Mouse (Mus musculus) cerebellum, adult 11-12 months (tissue): Measurements from ENCODE around the gene Ppp1r11.

ENCODE experiments used
- DNase-seq: peaks from one replicate; pipeline ENCODE4 v3.0.0; 2022

The Ppp1r11 gene

GRCm38 (mm10) chr17:36958884-36959283 is 7.3 kb upstream of the Ppp1r11 start:
- DNase-seq, result no peak

GRCm38 (mm10) chr17:36957999-36958743 is 6.6 kb upstream of the Ppp1r11 start, which contains the start of the genes Znrd1 and Znrd1as:
Gene Znrd1 (minus strand): TSS chr17:36958559.
Gene Znrd1as (plus strand): TSS chr17:36958592.
- DNase-seq, result peak; percentile 94

- no peak for DNase-seq
Observed at GRCm38 (mm10) chr17:36953062-36953461, 1.5 kb upstream of the Ppp1r11 start.

GRCm38 (mm10) chr17:36952631-36953030 is 1.1 kb upstream of the Ppp1r11 start:
- peak; percentile 59 for DNase-seq

- DNase-seq, result peak; percentile 40
Observed at GRCm38 (mm10) chr17:36949265-36949664, 2.3 kb downstream of the Ppp1r11 start.

GRCm38 (mm10) chr17:36948286-36948685 is 3.3 kb downstream of the Ppp1r11 start:
- DNase-seq, result peak; percentile 33

- peak; percentile 67 for DNase-seq
Observed at GRCm38 (mm10) chr17:36947051-36947819, 4.3 kb downstream of the Ppp1r11 start.

GRCm38 (mm10) chr17:36944121-36944775 is 7.3 kb downstream of the Ppp1r11 start:
- DNase-seq, result peak; percentile 58

- peak; percentile 52 for DNase-seq
Observed at GRCm38 (mm10) chr17:36943691-36944090, 7.8 kb downstream of the Ppp1r11 start.

GRCm38 (mm10) chr17:36942791-36943471 is 8.6 kb downstream of the Ppp1r11 start, which contains the start of gene Rnf39:
Gene Rnf39 (plus strand): TSS chr17:36942918.
- DNase-seq, result peak; percentile 74

GRCm38 (mm10) chr17:36942391-36942790 is 9.2 kb downstream of the Ppp1r11 start:
- peak; percentile 87 for DNase-seq

- DNase-seq, result no peak
Observed at GRCm38 (mm10) chr17:36938056-36938455, 13.5 kb downstream of the Ppp1r11 start.

- DNase-seq, result no peak
Observed at GRCm38 (mm10) chr17:36931806-36932205, 19.7 kb downstream of the Ppp1r11 start.

- DNase-seq, result no peak
Observed at GRCm38 (mm10) chr17:36931130-36931529, 20.4 kb downstream of the Ppp1r11 start.

- no peak for DNase-seq
Observed at GRCm38 (mm10) chr17:36930233-36930632, 21.3 kb downstream of the Ppp1r11 start.

- no peak for DNase-seq
Observed at GRCm38 (mm10) chr17:36929236-36929932, 22.2 kb downstream of the Ppp1r11 start.

GRCm38 (mm10) chr17:36927496-36928120 is 23.9 kb downstream of the Ppp1r11 start:
- DNase-seq, result no peak

GRCm38 (mm10) chr17:36923491-36923890 is 28.1 kb downstream of the Ppp1r11 start:
- DNase-seq, result no peak

GRCm38 (mm10) chr17:36922715-36923114 is 28.8 kb downstream of the Ppp1r11 start:
- no peak for DNase-seq

GRCm38 (mm10) chr17:36920239-36920638 is 31.3 kb downstream of the Ppp1r11 start:
- no peak for DNase-seq

- DNase-seq, result peak; percentile 21
Observed at GRCm38 (mm10) chr17:36915076-36915475, 36.5 kb downstream of the Ppp1r11 start.

GRCm38 (mm10) chr17:36914108-36914507 is 37.4 kb downstream of the Ppp1r11 start:
- peak; percentile 49 for DNase-seq
